Mouse (Mus musculus) erythroblast, embryonic 14.5 days (primary cell): ENCODE results near the gene Nsun6.

Experiments used
- GATA1 ChIP-seq: IDR thresholded peaks from 2 replicates; pipeline ENCODE4 v1.6.1; 2012; ENCODE audit warnings: low read length, inconsistent platforms, mixed read lengths
- TAL1 ChIP-seq: IDR thresholded peaks from 3 replicates; pipeline ENCODE4 v1.6.1; 2012; ENCODE audit warnings: low read length, inconsistent platforms, mixed read lengths

- no peak for TF ChIP-seq GATA1
- no peak for TF ChIP-seq TAL1
Observed at GRCm38 (mm10) chr2:14960963-14961488, 93.8 kb downstream of the Nsun6 start.
